Mouse (Mus musculus) cerebellum, adult 2 months (tissue): ENCODE results near the gene 4930432M17Rik. TPM values are rescaled to one million over a fixed set of nuclear protein-coding genes. Genes with fewer than 3 reads are reported as not detected.

ENCODE experiments used
- DNase-seq, 2 experiments: peaks; one replicate each; pipeline ENCODE4 v3.0.0; 2021
- H3K27ac ChIP-seq: fragments of 200-500 bp; 2 replicates; pipeline ENCODE4 v1.5.1; 2012; ENCODE audit warnings: low read length, control low read depth, inconsistent platforms; ENCODE audit not compliant: insufficient read depth
- H3K27me3 ChIP-seq: fragments of 200-500 bp; 2 replicates; pipeline ENCODE4 v1.6.1; 2012; ENCODE audit warnings: inconsistent platforms, mild to moderate bottlenecking, low read length, moderate library complexity; ENCODE audit not compliant: control insufficient read depth, insufficient read depth
- H3K4me1 ChIP-seq: fragments of 200-500 bp; 2 replicates; pipeline ENCODE4 v1.6.1; 2011; ENCODE audit warnings: low read length; ENCODE audit not compliant: control insufficient read depth, insufficient read depth
- H3K4me3 ChIP-seq: fragments of 200-500 bp; replicated peaks from 2 replicates; pipeline ENCODE3; 2011; ENCODE audit warnings: mild to moderate bottlenecking, low read depth, low read length, control low read depth; ENCODE audit not compliant: insufficient read depth
- CTCF ChIP-seq: fragments of 200-500 bp; IDR thresholded peaks from 2 replicates; pipeline ENCODE4 v1.5.1; 2011; ENCODE audit warnings: low read depth, mild to moderate bottlenecking, control low read depth, low read length, moderate library complexity, borderline replicate concordance; ENCODE audit not compliant: insufficient read depth
- POLR2A ChIP-seq: fragments of 200-500 bp; IDR thresholded peaks from 2 replicates; pipeline ENCODE4 v1.6.1; 2011; ENCODE audit warnings: low read length, control low read depth, borderline replicate concordance; ENCODE audit not compliant: insufficient read depth
- WGBS: fragments of 180-500 bp; shearing (Covaris S2); methylation state at CpG from one replicate; pipeline ENCODE4 v1.1.7; 2018; 5-methylcytosine and 5-hydroxymethylcytosine counted together
- polyA plus RNA-seq: library from polyadenylated mRNA; depleted of rRNA; stranded (reverse); fragments of >200 nt; gene quantifications from 2 replicates; pipeline ENCODE4 v1.2.3, GENCODE M21; 2012

4930432M17Rik gene
- polyA plus RNA-seq, 1 experiment, result not detected

DNA sequence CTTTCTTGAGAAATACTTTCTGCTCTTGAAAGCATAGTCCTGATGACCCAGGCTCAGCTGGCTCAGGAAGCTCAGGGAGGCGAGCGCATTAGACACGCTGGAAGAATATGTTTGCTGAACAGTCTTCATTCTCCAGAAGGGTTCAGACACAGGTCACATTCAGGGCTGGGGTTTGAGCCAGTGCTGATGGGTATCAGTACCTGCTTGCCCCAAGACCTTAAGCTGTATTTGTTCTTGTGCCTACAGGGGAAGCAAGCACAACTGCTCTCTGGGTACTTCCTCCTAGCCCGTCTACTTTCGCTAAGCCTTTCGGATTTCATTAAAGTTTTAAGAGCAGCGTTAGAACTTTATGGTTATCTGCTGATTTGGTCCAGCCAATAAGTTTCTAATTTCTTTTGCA is 33.8 kb upstream of the 4930432M17Rik start:
- no peaks in the 10 kb centered on the region for H3K27me3 ChIP-seq
- DNase-seq, result no peak
- TF ChIP-seq POLR2A (no peak), CTCF (no peak)
- no peak overlapping the region for H3K4me3 ChIP-seq
- H3K27ac ChIP-seq, result peak overlapping the region; percentile 16; the same call in 1 of the 2 replicates
- WGBS, result 65% methylated on average over 7 of the region's 7 CpGs
- no peaks in the 10 kb centered on the region for H3K4me1 ChIP-seq

GRCm38 (mm10) chr3:121637792-121638191 is 32.8 kb upstream of the 4930432M17Rik start:
- H3K27ac ChIP-seq, result no peak overlapping the region
- no peak overlapping the region for H3K4me3 ChIP-seq
- H3K27me3 ChIP-seq, result no peaks in the 10 kb centered on the region
- no peaks in the 10 kb centered on the region for H3K4me1 ChIP-seq
- DNase-seq, result no peak
- TF ChIP-seq POLR2A (no peak), CTCF (no peak)
- 83% methylated on average over 5 of the region's 5 CpGs for WGBS

- peaks cover 2% of the 10 kb centered on the region for H3K4me1 ChIP-seq
- no peak overlapping the region for H3K27ac ChIP-seq
- DNase-seq, result no peak
- WGBS, result 88% methylated on average over 3 of the region's 3 CpGs
- TF ChIP-seq POLR2A, result no peak
- no peaks in the 10 kb centered on the region for H3K27me3 ChIP-seq
- no peak overlapping the region for H3K4me3 ChIP-seq
Measured at GRCm38 (mm10) chr3:121638241-121638640, 32.3 kb upstream of the 4930432M17Rik start.

- Histone ChIP-seq H3K4me3 (no peak overlapping the region), H3K27ac (no peak overlapping the region), H3K4me1 (peaks cover 3% of the 10 kb centered on the region), H3K27me3 (no peaks in the 10 kb centered on the region)
- no peak for DNase-seq
- WGBS, result 46% methylated on average over 2 of the region's 2 CpGs
- no peak for TF ChIP-seq POLR2A
- TF ChIP-seq CTCF, result no peak
Measured at GRCm38 (mm10) chr3:121640611-121641010, 30.0 kb upstream of the 4930432M17Rik start.

GRCm38 (mm10) chr3:121643236-121643635 is 27.3 kb upstream of the 4930432M17Rik start:
- 35% methylated on average over 8 of the region's 8 CpGs for WGBS
- TF ChIP-seq CTCF (no peak), POLR2A (no peak)
- no peak overlapping the region for H3K27ac ChIP-seq
- H3K4me1 ChIP-seq, result peaks cover 3% of the 10 kb centered on the region
- no peaks in the 10 kb centered on the region for H3K27me3 ChIP-seq
- no peak overlapping the region for H3K4me3 ChIP-seq
- peak; percentile 30 to 63 for DNase-seq

DNA sequence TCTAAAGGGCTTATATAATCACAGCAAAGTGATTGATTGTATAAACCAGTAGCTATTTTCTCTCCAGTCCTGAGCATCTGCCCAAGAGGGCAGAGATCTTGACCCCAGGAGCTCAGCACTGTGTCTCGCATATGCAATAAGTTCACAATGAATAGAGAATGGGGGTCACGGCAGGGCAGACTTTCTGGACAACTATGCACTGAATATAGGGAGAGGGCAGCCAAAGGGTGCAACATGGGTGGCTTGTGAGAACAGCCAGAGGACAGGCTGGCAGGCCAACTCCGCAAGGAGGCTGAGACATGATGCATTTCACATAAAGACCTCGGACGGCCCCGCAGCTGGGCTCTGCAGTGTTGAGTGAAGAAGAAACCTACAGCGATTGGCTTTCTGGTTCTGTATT is 25.1 kb upstream of the 4930432M17Rik start:
- Histone ChIP-seq H3K27me3 (no peaks in the 10 kb centered on the region), H3K4me3 (no peak overlapping the region), H3K27ac (no peak overlapping the region), H3K4me1 (peaks cover 3% of the 10 kb centered on the region)
- TF ChIP-seq POLR2A, result no peak
- no peak for TF ChIP-seq CTCF
- 63% methylated on average over 7 of the region's 7 CpGs for WGBS
- DNase-seq, result peak in 1 of 2 experiments; percentile 4

DNA sequence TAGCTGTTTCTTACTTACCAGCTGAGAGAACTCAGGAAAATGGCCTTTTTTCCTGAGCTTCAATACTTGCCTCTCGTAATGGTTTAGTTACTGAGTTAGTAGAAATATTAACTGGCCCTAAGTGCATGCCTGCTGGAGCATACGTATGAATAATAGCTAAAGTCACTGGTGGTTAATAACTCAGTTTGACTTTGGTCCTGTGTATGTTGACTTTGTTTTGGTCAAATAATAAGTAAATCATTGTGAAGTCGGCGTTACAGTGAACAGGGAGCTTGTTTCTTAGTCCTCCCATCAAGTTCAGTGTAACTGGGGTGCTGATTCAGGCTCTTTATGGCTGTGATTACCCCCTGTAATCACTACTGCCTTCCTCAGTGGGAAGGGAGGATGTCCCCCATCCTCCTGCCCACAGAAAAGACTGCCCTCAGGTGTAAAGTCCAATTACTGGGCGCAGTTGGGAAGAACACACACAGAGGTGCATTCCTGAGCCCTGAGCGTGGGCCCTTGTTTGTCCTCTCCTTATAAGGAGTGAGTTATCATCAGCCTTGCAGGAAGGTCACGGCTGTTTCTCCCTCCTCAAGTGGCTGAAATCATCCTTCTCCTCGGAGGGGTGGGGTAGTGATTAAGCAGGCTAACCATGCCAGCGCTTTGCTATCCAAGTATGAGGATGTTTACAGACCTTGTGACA is 24.1 kb upstream of the 4930432M17Rik start:
- peaks cover 3% of the 10 kb centered on the region for H3K4me1 ChIP-seq
- DNase-seq, result no peak
- H3K4me3 ChIP-seq, result no peak overlapping the region
- WGBS, result 85% methylated on average over 9 of the region's 9 CpGs
- H3K27ac ChIP-seq, result no peak overlapping the region
- no peaks in the 10 kb centered on the region for H3K27me3 ChIP-seq
- TF ChIP-seq CTCF (no peak), POLR2A (no peak)

- H3K4me3 ChIP-seq, result no peak overlapping the region
- no peak for TF ChIP-seq POLR2A
- WGBS, result 95% methylated on average over 8 of the region's 8 CpGs
- peaks cover under 1% of the 10 kb centered on the region for H3K4me1 ChIP-seq
- no peak for DNase-seq
- no peaks in the 10 kb centered on the region for H3K27me3 ChIP-seq
- no peak overlapping the region for H3K27ac ChIP-seq
Measured at GRCm38 (mm10) chr3:121648238-121648778, 22.3 kb upstream of the 4930432M17Rik start.
